Mouse (Mus musculus): ENCODE data around the gene Yipf1.

Yipf1 gene

DNA sequence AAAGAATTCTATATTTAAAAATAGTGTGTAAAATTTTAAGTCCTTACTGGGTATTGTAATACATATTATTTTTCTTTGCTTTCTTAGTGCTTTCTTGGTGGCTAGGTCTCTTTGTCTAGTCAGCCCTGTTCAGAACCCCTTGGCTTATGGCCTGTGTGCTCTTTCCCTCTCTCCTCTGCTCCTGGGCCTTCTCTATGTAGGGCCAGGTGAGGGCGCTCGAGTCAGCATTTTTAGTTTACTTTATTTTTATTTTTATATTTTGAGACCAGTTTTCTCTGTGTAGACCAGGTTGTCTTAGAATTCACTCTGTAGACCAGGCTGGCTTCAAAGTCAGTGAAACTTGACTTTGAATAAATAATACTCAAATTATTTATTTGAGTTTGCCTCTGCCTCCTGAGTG is 58.1 kb downstream of the Yipf1 start:
- no peak for DNase-seq

DNA sequence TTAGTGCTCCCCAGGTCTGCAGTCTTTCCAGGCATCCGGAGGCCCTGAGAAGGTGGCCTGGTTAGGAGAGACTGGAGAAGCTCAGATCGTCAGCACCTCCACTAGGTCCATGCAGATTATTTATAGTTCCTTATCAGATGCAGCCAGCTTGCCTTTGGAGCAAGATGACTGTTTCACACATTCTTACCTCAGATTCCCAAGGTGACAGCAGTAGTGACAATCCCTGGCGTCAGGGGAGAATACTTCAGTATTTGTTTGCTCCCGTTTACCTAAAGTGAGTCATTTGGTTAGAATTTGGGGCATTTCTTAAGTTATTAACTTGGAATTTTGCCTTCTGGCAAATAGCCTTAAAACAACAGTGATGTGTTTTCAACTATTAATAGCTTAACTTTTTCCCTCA is 60.5 kb downstream of the Yipf1 start:
- DNase-seq = no peak

DNA sequence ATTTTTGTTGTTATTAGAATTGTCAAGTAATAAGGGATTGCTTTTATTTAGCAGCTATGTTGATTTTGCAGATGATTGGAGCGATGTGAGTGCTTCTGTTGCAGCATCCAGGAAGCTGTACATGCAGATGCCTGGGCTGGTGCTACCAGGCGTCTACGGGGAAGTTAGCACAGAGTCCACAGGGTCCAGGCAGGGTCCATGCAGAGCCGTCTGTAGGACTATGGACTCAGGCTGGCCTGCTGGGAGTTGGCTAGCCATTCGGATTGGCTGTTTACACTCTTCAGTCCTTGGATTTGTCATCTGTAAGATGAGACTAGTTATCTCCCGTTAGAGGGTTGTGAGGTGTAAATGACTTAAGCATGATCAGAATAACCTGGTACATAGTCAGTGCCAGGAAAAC is 64.8 kb downstream of the Yipf1 start:
- peak; percentile 60 to 86 for DNase-seq

DNA sequence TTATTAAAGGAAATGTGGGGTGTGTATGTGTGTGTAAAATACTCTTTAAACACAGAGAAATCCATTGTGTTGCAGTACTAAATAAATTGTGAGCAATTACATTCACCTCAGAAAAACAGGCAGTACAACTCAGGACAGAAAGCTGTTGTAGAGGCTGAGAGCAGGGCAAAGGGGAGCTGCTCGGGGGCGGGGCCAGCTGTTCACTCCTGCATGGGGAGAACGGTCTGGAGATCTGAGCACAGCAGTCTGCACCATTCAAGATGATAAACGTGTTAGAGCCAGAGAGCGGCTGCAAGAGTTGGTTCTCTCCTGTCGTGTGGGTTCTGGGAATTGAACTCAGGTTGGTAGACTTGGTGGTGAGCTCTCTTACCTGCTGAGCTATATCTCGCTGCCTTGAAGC is 66.7 kb downstream of the Yipf1 start:
- peak; percentile 40 to 61 for DNase-seq

DNA sequence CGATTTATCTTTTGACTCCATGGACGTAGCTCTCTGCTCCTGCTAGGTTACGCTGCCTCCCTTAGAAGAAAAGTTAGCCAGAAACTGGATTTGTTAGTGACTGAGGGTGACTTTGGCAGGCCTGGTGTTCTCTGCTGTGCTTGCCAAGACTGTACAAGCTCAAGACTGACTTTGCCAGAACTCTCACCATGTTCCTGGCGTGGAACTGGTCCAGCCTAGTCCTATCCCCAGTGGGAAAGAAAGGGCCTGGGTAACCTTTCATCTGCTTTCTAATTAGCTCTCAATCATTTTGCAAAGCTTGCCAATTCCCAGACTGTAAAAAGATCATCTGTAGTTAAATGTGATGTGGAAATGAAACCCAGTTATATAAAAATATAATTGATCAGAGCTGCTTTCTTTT is 72.9 kb downstream of the Yipf1 start:
- peak; percentile 24 to 53 for DNase-seq

DNA sequence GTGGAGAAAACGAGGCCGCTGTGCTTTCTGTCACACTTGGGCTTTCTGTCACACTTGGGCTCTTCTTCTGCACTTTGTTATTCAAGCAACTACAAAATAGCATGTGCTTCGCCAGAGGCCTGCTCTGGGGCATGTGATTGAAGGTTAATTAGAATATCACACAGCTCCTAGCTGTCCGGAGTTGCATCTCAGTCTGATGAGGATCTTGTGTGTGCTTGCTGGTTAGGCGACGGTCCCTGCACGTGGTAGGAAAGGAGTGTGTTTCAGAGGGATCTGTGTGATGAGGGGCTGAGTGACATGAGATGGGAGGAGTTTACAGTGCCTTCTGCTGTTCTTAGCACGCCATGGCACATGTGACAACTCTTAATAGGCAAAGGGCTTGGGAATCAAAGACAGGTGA is 73.3 kb downstream of the Yipf1 start:
- DNase-seq = no peak

DNA sequence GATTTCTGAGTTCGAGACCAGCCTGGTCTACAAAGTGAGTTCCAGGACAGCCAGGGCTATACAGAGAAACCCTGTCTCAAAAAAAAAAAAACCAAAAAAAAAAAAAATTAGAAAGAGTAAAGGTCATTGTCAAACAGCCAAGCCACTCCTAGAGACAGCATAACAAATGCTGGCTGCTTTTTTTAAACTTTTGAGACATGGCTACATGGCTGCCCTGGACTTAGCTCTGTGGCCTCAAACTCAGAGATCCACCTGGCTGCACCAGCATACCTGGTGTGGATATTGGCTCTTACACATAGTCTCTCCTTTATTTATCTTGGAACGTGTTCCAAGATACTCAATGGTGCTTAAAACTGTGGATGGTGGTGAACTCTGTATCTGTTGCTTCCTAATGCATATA is 74.1 kb downstream of the Yipf1 start:
- DNase-seq = peak; percentile 29 to 78

DNA sequence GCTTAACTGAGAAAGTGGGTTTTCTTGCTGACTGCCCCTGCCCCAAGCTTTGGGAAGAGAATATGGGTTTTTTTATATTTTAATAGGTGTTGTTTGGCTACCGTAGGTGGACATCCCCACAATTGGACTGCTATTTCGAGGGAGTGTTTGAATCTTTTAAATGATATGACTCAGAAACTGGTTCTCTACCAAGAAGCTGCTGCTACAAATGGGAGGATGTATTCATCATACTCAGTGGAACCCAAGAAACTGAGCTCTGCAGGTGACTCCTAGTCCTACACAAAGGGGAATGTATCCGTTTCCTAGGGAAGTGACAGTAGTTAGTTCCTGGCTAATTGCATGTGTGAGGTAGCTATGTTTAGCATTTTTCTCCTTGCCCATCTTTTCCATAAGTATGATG is 75.2 kb downstream of the Yipf1 start:
- DNase-seq = no peak

DNA sequence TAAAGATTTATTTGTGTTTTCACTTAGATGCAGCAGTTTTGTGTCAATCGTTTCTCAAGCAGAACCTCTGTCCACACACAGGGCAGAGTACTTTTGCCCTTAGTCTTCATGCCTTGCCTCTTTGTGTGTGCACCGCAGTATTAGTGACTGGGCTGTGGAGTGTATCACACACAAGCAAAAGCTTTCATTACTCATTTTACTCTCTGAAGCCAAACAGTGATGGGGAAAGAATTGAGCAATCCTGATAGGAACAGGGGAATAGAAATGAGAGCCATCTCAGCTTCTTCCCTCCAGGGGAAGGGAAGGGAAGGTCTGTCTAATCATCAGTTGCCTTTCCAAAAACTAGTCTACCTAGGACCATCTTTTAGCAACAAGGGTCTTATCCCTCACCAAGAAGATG is 79.6 kb downstream of the Yipf1 start:
- no peak for DNase-seq

Data from kidney, postnatal 25 days (tissue).